Mouse (Mus musculus) urinary bladder, adult 2 months (tissue): Measurements from ENCODE around the gene BC049352. TPM values are rescaled to one million over a fixed set of nuclear protein-coding genes. Genes with fewer than 3 reads are reported as not detected.

Experiments
- DNase-seq: peaks from one replicate; pipeline ENCODE4 v3.0.0; 2022; ENCODE audit warnings: low spot score
- polyA plus RNA-seq: library from polyadenylated mRNA; depleted of rRNA; stranded (reverse); fragments of >200 nt; gene quantifications from 2 replicates; pipeline ENCODE4 v1.2.3, GENCODE M21; 2012

The BC049352 gene
- polyA plus RNA-seq, 1 experiment = 0.06 TPM

- DNase-seq = no peak
Observed at GRCm38 (mm10) chr9:45189661-45190174, 7.9 kb downstream of the BC049352 start.

GRCm38 (mm10) chr9:45195468-45195867 lies 13.7 kb downstream of the BC049352 start:
- DNase-seq = no peak

GRCm38 (mm10) chr9:45196125-45196830 lies 14.5 kb downstream of the BC049352 start:
- DNase-seq = no peak

- no peak for DNase-seq
Observed at GRCm38 (mm10) chr9:45197549-45197948, 15.7 kb downstream of the BC049352 start.

- DNase-seq = no peak
Observed at GRCm38 (mm10) chr9:45201319-45201947, 19.6 kb downstream of the BC049352 start.

- DNase-seq = no peak
Observed at GRCm38 (mm10) chr9:45202021-45202798, 20.4 kb downstream of the BC049352 start.

GRCm38 (mm10) chr9:45203797-45204410 lies 22.1 kb downstream of the BC049352 start, which contains the start of gene Tmprss4:
Gene Tmprss4 (minus strand): TSS chr9:45204092.
- no peak for DNase-seq

GRCm38 (mm10) chr9:45205143-45205542 lies 23.3 kb downstream of the BC049352 start:
- DNase-seq = no peak

GRCm38 (mm10) chr9:45206121-45206520 lies 24.3 kb downstream of the BC049352 start:
- no peak for DNase-seq

GRCm38 (mm10) chr9:45207015-45207743 lies 25.4 kb downstream of the BC049352 start:
- no peak for DNase-seq

- no peak for DNase-seq
Observed at GRCm38 (mm10) chr9:45212001-45212400, 30.2 kb downstream of the BC049352 start.

- no peak for DNase-seq
Observed at GRCm38 (mm10) chr9:45215526-45216179, 33.8 kb downstream of the BC049352 start.

GRCm38 (mm10) chr9:45219644-45220043 lies 37.8 kb downstream of the BC049352 start:
- DNase-seq = no peak

- DNase-seq = peak; percentile 80
Observed at GRCm38 (mm10) chr9:45221567-45221966, 39.8 kb downstream of the BC049352 start.

- no peak for DNase-seq
Observed at GRCm38 (mm10) chr9:45229359-45229758, 47.6 kb downstream of the BC049352 start.

GRCm38 (mm10) chr9:45235668-45236227 lies 53.9 kb downstream of the BC049352 start:
- no peak for DNase-seq

GRCm38 (mm10) chr9:45236744-45237143 lies 54.9 kb downstream of the BC049352 start:
- no peak for DNase-seq

GRCm38 (mm10) chr9:45241397-45241796 lies 59.6 kb downstream of the BC049352 start:
- no peak for DNase-seq

GRCm38 (mm10) chr9:45245432-45245831 lies 63.6 kb downstream of the BC049352 start:
- no peak for DNase-seq

GRCm38 (mm10) chr9:45246060-45246459 lies 64.3 kb downstream of the BC049352 start:
- DNase-seq = no peak
